In genomic region chr10:78591406-78592328, GRCm38 (mm10) we compare ENCODE assay signal across 7 mouse cellular contexts. TPM values are rescaled to one million over a fixed set of nuclear protein-coding genes. Genes with fewer than 3 reads are reported as not detected.
DNase-seq lines count a peak whose midpoint lies in the region; TF ChIP-seq lines count a peak whose summit lies in the region.

Syde1 (minus strand) TSS chr10:78591964.

- peak; percentile 72 for TF ChIP-seq POLR2A in heart, adult 2 months (IDR thresholded peaks at IDR 0.05; ENCODE audit: insufficient read depth, low read depth, low read length)
- TF ChIP-seq POLR2A in lung, adult 2 months (IDR thresholded peaks at IDR 0.05; ENCODE audit: borderline replicate concordance, extremely low read depth, low read depth, low read length), result peak; percentile 66; the same call in 1 of the 2 replicates

- peak within 1 kb of the TSS; percentile 67 for H3K4me3 ChIP-seq in heart, adult 2 months
- peak within 1 kb of the TSS; percentile 95 for H3K4me3 ChIP-seq in lung, adult 2 months (replicated peaks; ENCODE audit: extremely low read depth, low read depth, low read length)

- H3K27me3 ChIP-seq in heart, adult 2 months (ENCODE audit: control insufficient read depth, insufficient read depth, low read length), result no peaks in the 10 kb centered on the region

- TF ChIP-seq CTCF in heart, adult 2 months (IDR thresholded peaks at IDR 0.05), result peak; percentile 29
- no peak for TF ChIP-seq CTCF in lung, adult 2 months (IDR thresholded peaks at IDR 0.05; ENCODE audit: insufficient read depth, low read length)

- peak within 1 kb of the TSS; percentile 94 for H3K27ac ChIP-seq in heart, adult 2 months

- H3K36me3 ChIP-seq in heart, adult 2 months (ENCODE audit: control insufficient read depth, insufficient read depth, low read length), result no peaks in the 10 kb centered on the region

- intact Hi-C loops in heart, adult 2 months (cut with DNase I), result loop anchor here (1.0 kb wide), 1 partner anchor 16 kb away; no protein-coding TSS in a partner anchor

- no peaks in the 10 kb centered on the region; the same call in 1 of the 2 replicates for H3K4me1 ChIP-seq in heart, adult 2 months (ENCODE audit: control insufficient read depth, insufficient read depth, low read length)
- peaks cover 6% of the 10 kb centered on the region for H3K4me1 ChIP-seq in lung, adult 2 months (ENCODE audit: control insufficient read depth, insufficient read depth, low read length)

- H3K9ac ChIP-seq in heart, adult 2 months (ENCODE audit: low read depth, low read length), result peak within 1 kb of the TSS; percentile 83

- 6% methylated on average over 41 of the region's 54 CpGs for WGBS in heart, adult 2 months
- WGBS in lung, adult 2 months, result 4% methylated on average over 48 of the region's 54 CpGs

- peak; percentile 54 for DNase-seq in adipocyte (ENCODE audit: low spot score)
- DNase-seq in embryo, embryonic 10.5 days (ENCODE audit: low spot score), result peak; percentile 73
- DNase-seq in heart, adult 2 months, result peak; percentile 75 to 84
- DNase-seq in kidney, adult 11 months, result peak; percentile 58
- peak; percentile 76 for DNase-seq in lung, adult 2 months
- peak; percentile 45 for DNase-seq in ovary, adult 18-20 months (ENCODE audit: low spot score)
- DNase-seq in frontal cortex, postnatal 36 days (ENCODE audit: low spot score in 2 of 2), result no peak

- peaks cover 1% of the 10 kb centered on the region; the same call in 1 of the 2 replicates for H3K79me2 ChIP-seq in heart, adult 2 months (replicated peaks; ENCODE audit: control insufficient read depth, insufficient read depth, low read length)

- no peak for TF ChIP-seq EP300 in heart, adult 2 months (IDR thresholded peaks at IDR 0.05; ENCODE audit: insufficient read depth, low read depth, low read length)

RNA-seq across cellular contexts. Expression of gene Syde1, which starts in this region (rescaled TPM):
- total RNA-seq in heart, adult 2 months (2021), result 10 to 100 TPM; 12.3 TPM
- polyA plus RNA-seq in heart, adult 2 months (2012; rRNA removed), result 17.4 and 20.9 TPM in 2 replicates
- polyA plus RNA-seq in lung, adult 2 months (2012; rRNA removed), result 67.0 and 68.6 TPM in 2 replicates

Comparison
In these comparisons a context has a peak if more than half of its experiments do, and no peak if none do; other contexts are left out.
1. DNase-seq: peak in adipocyte (single experiment), embryo, embryonic 10.5 days (single experiment), heart, adult 2 months (2 of 2), kidney, adult 11 months (single experiment), lung, adult 2 months (single experiment) and ovary, adult 18-20 months (single experiment); none in frontal cortex, postnatal 36 days (0 of 2).